In genomic region chr13:56362238-56362637, GRCm38 (mm10) we compare ENCODE assay signal across 15 mouse cellular contexts.
"Had no signal": no experiment of that assay in that cellular context is flagged by ENCODE, and none has a peak within 500 bp of the region (broad histone marks: within the 10 kb centered on the region; RNA-seq: fewer than 3 reads in every experiment).

No protein-coding gene starts in this region.

- H3K27ac ChIP-seq: kidney, postnatal 0 days; layer of hippocampus, adult 2 months; liver, embryonic 14.5 days; lung, embryonic 15.5 days; midbrain, embryonic 10.5 days; midbrain, embryonic 13.5 days had no signal

- H3K4me1 ChIP-seq: lung, embryonic 15.5 days; megakaryocyte, embryonic 14.5 days; midbrain, embryonic 13.5 days had no signal

- ATAC-seq: intestine, postnatal 0 days; liver, postnatal 0 days; midbrain, embryonic 13.5 days; midbrain, embryonic 16.5 days had no signal

- H3K4me3 ChIP-seq: layer of hippocampus, adult 2 months; lung, embryonic 15.5 days; megakaryocyte, embryonic 14.5 days; midbrain, embryonic 10.5 days; midbrain, embryonic 13.5 days had no signal

- H3K4me2 ChIP-seq: liver, embryonic 11.5 days; lung, embryonic 15.5 days; midbrain, embryonic 13.5 days had no signal

- H3K9me3 ChIP-seq: lung, embryonic 15.5 days; midbrain, embryonic 10.5 days; midbrain, embryonic 13.5 days had no signal

- H3K36me3 ChIP-seq: lung, embryonic 15.5 days; midbrain, embryonic 10.5 days; midbrain, embryonic 13.5 days had no signal

- DNase-seq: kidney, adult 2 months; kidney, postnatal 25 days; layer of hippocampus, adult 9-11 months; liver, postnatal 0 days; thymus, postnatal 25 days had no signal

- H3K9ac ChIP-seq: liver, embryonic 14.5 days; liver, postnatal 0 days; lung, embryonic 15.5 days; midbrain, embryonic 13.5 days had no signal

- H3K27me3 ChIP-seq: lung, embryonic 15.5 days; midbrain, embryonic 13.5 days had no signal
